In genomic region chr3:27632880-27633279, GRCm38 (mm10) we compare ENCODE assay signal across 29 mouse cellular contexts.
DNase-seq lines count a peak whose midpoint lies in the region; ATAC-seq and TF ChIP-seq lines count a peak whose summit lies in the region.
"Had no signal": no experiment of that assay in that cellular context is flagged by ENCODE, and none has a peak within 500 bp of the region (broad histone marks: within the 10 kb centered on the region; RNA-seq: fewer than 3 reads in every experiment).

No protein-coding gene starts in this region.

- H3K4me3 ChIP-seq in heart, embryonic 11.5 days (ENCODE audit: low read depth, low read length), result no peak overlapping the region
- no peak overlapping the region for H3K4me3 ChIP-seq in heart, embryonic 10.5 days
- H3K4me3 ChIP-seq in midbrain, embryonic 11.5 days (ENCODE audit: low read depth, low read length), result no peak overlapping the region
- no peak overlapping the region for H3K4me3 ChIP-seq in midbrain, embryonic 16.5 days (ENCODE audit: low read depth, low read length)
- no peak overlapping the region for H3K4me3 ChIP-seq in liver, embryonic 14.5 days (ENCODE audit: insufficient read depth in 1 of 2, low read depth in 2 of 2, low read length in 2 of 2)
- H3K4me3 ChIP-seq: embryonic facial prominence, embryonic 10.5 days; embryonic facial prominence, embryonic 13.5 days; erythroblast, embryonic 14.5 days; forebrain, embryonic 12.5 days; forebrain, embryonic 15.5 days; heart, embryonic 13.5 days had no signal

- WGBS in heart, embryonic 11.5 days (ENCODE audit: insufficient replicate concordance), result 87% methylated on average over 1 of the region's 1 CpGs
- WGBS in heart, embryonic 10.5 days, result 87% methylated on average over 1 of the region's 1 CpGs
- WGBS in midbrain, embryonic 11.5 days, result 96% methylated on average over 1 of the region's 1 CpGs
- WGBS in midbrain, embryonic 16.5 days, result 100% methylated on average over 1 of the region's 1 CpGs
- WGBS in liver, embryonic 14.5 days (ENCODE audit: insufficient replicate concordance), result 55% methylated on average over 1 of the region's 1 CpGs

- no peak for ATAC-seq in heart, embryonic 11.5 days (replicated peaks; ENCODE audit: insufficient number of reproducible peaks, low FRiP score, low TSS enrichment)
- no peak for ATAC-seq in midbrain, embryonic 11.5 days (ENCODE audit: low FRiP score)
- ATAC-seq in midbrain, embryonic 16.5 days, result no peak
- ATAC-seq in liver, embryonic 14.5 days (ENCODE audit: insufficient read depth), result peak; percentile 52; the same call in 1 of the 2 replicates
- no peak for ATAC-seq in megakaryocyte, adult 5-6 weeks (ENCODE audit: poor library complexity, severe bottlenecking)
- ATAC-seq: forebrain, embryonic 15.5 days; hindbrain, postnatal 0 days had no signal

- no peak for TF ChIP-seq CTCF in liver, embryonic 14.5 days (IDR thresholded peaks at IDR 0.05; ENCODE audit: low read depth)

- no peak for DNase-seq in heart, embryonic 10.5 days (ENCODE audit: low spot score)
- DNase-seq in midbrain, embryonic 11.5 days (ENCODE audit: low spot score, missing footprints), result peak; percentile 6
- DNase-seq in liver, embryonic 14.5 days (ENCODE audit: low read depth in 3 of 3, low spot score in 3 of 3), result no peak
- DNase-seq in MN1 (ENCODE audit: low spot score), result no peak
- DNase-seq: adrenal gland, adult 2 months; adrenal gland, postnatal 14 days; B cell, adult 2 months; cerebellum, adult 11-12 months; cerebellum, adult 8-10 months; cerebellum, postnatal 10 days; cerebellum, postnatal 36 days; embryo, embryonic 11 days; gastrocnemius, postnatal 14 days; heart, adult 11 months; heart, postnatal 14 days; heart, postnatal 4 days had no signal

- H3K4me1 ChIP-seq in heart, embryonic 11.5 days (ENCODE audit: control insufficient read depth, insufficient read depth, low read length), result peaks cover 29% of the 10 kb centered on the region
- H3K4me1 ChIP-seq in heart, embryonic 10.5 days, result peaks cover 49% of the 10 kb centered on the region
- H3K4me1 ChIP-seq in midbrain, embryonic 11.5 days (ENCODE audit: control insufficient read depth, insufficient read depth, low read length), result peaks cover 5% of the 10 kb centered on the region; the same call in 1 of the 2 replicates
- H3K4me1 ChIP-seq in midbrain, embryonic 16.5 days (ENCODE audit: control insufficient read depth, insufficient read depth, low read length), result no peaks in the 10 kb centered on the region
- H3K4me1 ChIP-seq in liver, embryonic 14.5 days (replicated peaks; ENCODE audit: control insufficient read depth in 2 of 2, insufficient read depth in 2 of 2, low read length in 1 of 2), result peaks cover 0 to 16% of the 10 kb centered on the region in 2 experiments; a peak in 2 of 4 replicates

- H3K9me3 ChIP-seq in heart, embryonic 11.5 days (replicated peaks; ENCODE audit: control insufficient read depth, low read length), result no peaks in the 10 kb centered on the region
- H3K9me3 ChIP-seq in heart, embryonic 10.5 days, result no peaks in the 10 kb centered on the region
- H3K9me3 ChIP-seq in midbrain, embryonic 11.5 days (ENCODE audit: control insufficient read depth, low read length), result no peaks in the 10 kb centered on the region
- H3K9me3 ChIP-seq in midbrain, embryonic 16.5 days (replicated peaks; ENCODE audit: control insufficient read depth, low read length, poor library complexity, severe bottlenecking), result no peaks in the 10 kb centered on the region
- H3K9me3 ChIP-seq in liver, embryonic 14.5 days (ENCODE audit: control insufficient read depth, low read length), result no peaks in the 10 kb centered on the region
- H3K9me3 ChIP-seq: embryonic facial prominence, embryonic 10.5 days; embryonic facial prominence, embryonic 13.5 days; forebrain, embryonic 12.5 days; forebrain, embryonic 15.5 days; G1E; heart, embryonic 13.5 days had no signal

- no peak overlapping the region for H3K9ac ChIP-seq in heart, embryonic 11.5 days (ENCODE audit: low read depth, low read length)
- no peak overlapping the region for H3K9ac ChIP-seq in midbrain, embryonic 11.5 days (ENCODE audit: low read length)
- H3K9ac ChIP-seq in midbrain, embryonic 16.5 days (ENCODE audit: low read depth, low read length), result no peak overlapping the region
- no peak overlapping the region for H3K9ac ChIP-seq in liver, embryonic 14.5 days (replicated peaks)
- H3K9ac ChIP-seq: embryonic facial prominence, embryonic 13.5 days; forebrain, embryonic 12.5 days; forebrain, embryonic 15.5 days; heart, embryonic 13.5 days; hindbrain, embryonic 14.5 days had no signal

- no peaks in the 10 kb centered on the region for H3K27me3 ChIP-seq in heart, embryonic 11.5 days (ENCODE audit: control insufficient read depth, insufficient read depth, low read length)
- H3K27me3 ChIP-seq in heart, embryonic 10.5 days (ENCODE audit: insufficient read depth, poor library complexity, severe bottlenecking), result no peaks in the 10 kb centered on the region
- H3K27me3 ChIP-seq in midbrain, embryonic 11.5 days (ENCODE audit: control insufficient read depth, insufficient read depth, low read length), result no peaks in the 10 kb centered on the region
- H3K27me3 ChIP-seq in midbrain, embryonic 16.5 days (ENCODE audit: control insufficient read depth, insufficient read depth, low read depth, low read length), result no peaks in the 10 kb centered on the region
- no peaks in the 10 kb centered on the region for H3K27me3 ChIP-seq in liver, embryonic 14.5 days (ENCODE audit: control insufficient read depth, insufficient read depth, low read length)
- H3K27me3 ChIP-seq: CH12.LX; embryonic facial prominence, embryonic 13.5 days; forebrain, embryonic 12.5 days; forebrain, embryonic 15.5 days; heart, embryonic 13.5 days had no signal

- no peak for TF ChIP-seq EP300 in liver, embryonic 14.5 days (IDR thresholded peaks at IDR 0.05; ENCODE audit: low read depth)

- H3K36me3 ChIP-seq in heart, embryonic 11.5 days (ENCODE audit: control insufficient read depth, insufficient read depth, low read length), result no peaks in the 10 kb centered on the region; the same call in 1 of the 2 replicates
- peaks cover 12% of the 10 kb centered on the region; the same call in 1 of the 2 replicates for H3K36me3 ChIP-seq in heart, embryonic 10.5 days
- no peaks in the 10 kb centered on the region for H3K36me3 ChIP-seq in midbrain, embryonic 11.5 days (ENCODE audit: control insufficient read depth, insufficient read depth, low read length)
- H3K36me3 ChIP-seq in midbrain, embryonic 16.5 days (ENCODE audit: control insufficient read depth, insufficient read depth, low read length), result no peaks in the 10 kb centered on the region
- no peaks in the 10 kb centered on the region for H3K36me3 ChIP-seq in liver, embryonic 14.5 days (replicated peaks; ENCODE audit: control insufficient read depth, insufficient read depth, low read depth)
- H3K36me3 ChIP-seq: forebrain, embryonic 12.5 days; forebrain, embryonic 15.5 days; G1E had no signal

- H3K27ac ChIP-seq in heart, embryonic 11.5 days (ENCODE audit: low read depth, low read length), result 0 out of 2 replicates have a peak overlapping the region, but pooled peaks have one; percentile 5
- no peak overlapping the region for H3K27ac ChIP-seq in heart, embryonic 10.5 days
- no peak overlapping the region for H3K27ac ChIP-seq in midbrain, embryonic 11.5 days (ENCODE audit: low read depth, low read length)
- no peak overlapping the region for H3K27ac ChIP-seq in midbrain, embryonic 16.5 days (ENCODE audit: low read length)
- no peak overlapping the region for H3K27ac ChIP-seq in liver, embryonic 14.5 days
- H3K27ac ChIP-seq: embryonic facial prominence, embryonic 10.5 days; embryonic facial prominence, embryonic 13.5 days; forebrain, embryonic 12.5 days; forebrain, embryonic 15.5 days; hindbrain, embryonic 14.5 days; hindbrain, postnatal 0 days had no signal

- H3K4me2 ChIP-seq in heart, embryonic 11.5 days, result no peak overlapping the region
- no peak overlapping the region for H3K4me2 ChIP-seq in midbrain, embryonic 11.5 days
- H3K4me2 ChIP-seq in midbrain, embryonic 16.5 days (ENCODE audit: low read length), result no peak overlapping the region
- H3K4me2 ChIP-seq in liver, embryonic 14.5 days (ENCODE audit: low read depth), result peak overlapping the region; percentile 8; the same call in 1 of the 2 replicates
- H3K4me2 ChIP-seq: embryonic facial prominence, embryonic 13.5 days; forebrain, embryonic 12.5 days; forebrain, embryonic 15.5 days; heart, embryonic 13.5 days; hindbrain, embryonic 14.5 days had no signal
